Mouse (Mus musculus): ENCODE measurements at regions not wholly inside any gene's neighbourhood (a gene's known extent, or its start where the extent isn't known, plus 50 kb on each side); places are given as distances from the start of the nearest gene placed in this dataset.
A peak's percentile ranks its signal among the peaks of the same experiment; 100 is the strongest.

- TF ChIP-seq PAX5 (IDR thresholded peaks at IDR 0.05; ENCODE audit: low read length) = no peak
- no peak for TF ChIP-seq UBTF (IDR thresholded peaks at IDR 0.05; ENCODE audit: low read depth, low read length)
- no peak for TF ChIP-seq CHD2 (IDR thresholded peaks at IDR 0.05; ENCODE audit: low read length)
- no peak for TF ChIP-seq CHD1 (IDR thresholded peaks at IDR 0.05; ENCODE audit: low read depth, low read length)
- no peak for TF ChIP-seq JUND (conservative IDR thresholded peaks at IDR 0.05; ENCODE audit: low read depth, low read length)
- no peak for TF ChIP-seq USF1 (IDR thresholded peaks at IDR 0.05; ENCODE audit: low read depth, low read length)
- TF ChIP-seq IRF4 (IDR thresholded peaks at IDR 0.05; ENCODE audit: low read depth, low read length) = no peak
- no peak for TF ChIP-seq ZNF384 (IDR thresholded peaks at IDR 0.05; ENCODE audit: low read depth, low read length)
- no peak for TF ChIP-seq MEF2A (IDR thresholded peaks at IDR 0.05; ENCODE audit: borderline replicate concordance, low read depth, low read length)
- no peak for TF ChIP-seq POLR2A (IDR thresholded peaks at IDR 0.05; ENCODE audit: low read depth, low read length)
- no peak for TF ChIP-seq HCFC1 (IDR thresholded peaks at IDR 0.05; ENCODE audit: low read depth, low read length)
- H3K9ac ChIP-seq (ENCODE audit: insufficient read depth, low read depth) = no peak overlapping the region
- no peak overlapping the region for H3K27ac ChIP-seq (ENCODE audit: insufficient read depth, low read depth)
- H3K4me2 ChIP-seq (ENCODE audit: insufficient read depth, low read depth, poor library complexity, severe bottlenecking) = no peak overlapping the region
- no peaks in the 10 kb centered on the region for H3K36me3 ChIP-seq (replicated peaks in 1 of 2; ENCODE audit: control insufficient read depth in 1 of 2, insufficient read depth in 1 of 2, low read length in 1 of 2)
- dilution Hi-C loops (cut with MboI; ENCODE audit: extremely low pct_ligation_motif_present, extremely low pct_unique_long_range_greater_than_20kb, low sequenced_read_pairs) = no loop called here
- no peaks in the 10 kb centered on the region for H3K4me1 ChIP-seq (ENCODE audit: control insufficient read depth in 1 of 2, insufficient read depth in 2 of 2)
- peaks cover 1% of the 10 kb centered on the region for H3K27me3 ChIP-seq (replicated peaks)
- no peaks in the 10 kb centered on the region for H3K79me2 ChIP-seq (replicated peaks; ENCODE audit: control insufficient read depth, extremely low read depth, insufficient read depth, poor library complexity, severe bottlenecking)
- no peak overlapping the region for H3K4me3 ChIP-seq (replicated peaks in 1 of 3; ENCODE audit: low read depth in 2 of 3, low read length in 2 of 3, poor library complexity in 1 of 3)
- in situ Hi-C loops (cut with MboI; ENCODE audit: low pct_ligation_motif_present, low pct_unique_long_range_greater_than_20kb, low sequenced_read_pairs) = no loop called here
- DNase-seq (ENCODE audit: extremely low read depth) = no peak
- H3K9me3 ChIP-seq (replicated peaks; ENCODE audit: low read length) = no peaks in the 10 kb centered on the region
These were observed 320.6 kb upstream of the Zfp703 start for GRCm38 (mm10) chr8:26656310-26657075.

- Histone ChIP-seq H3K27ac (ENCODE audit: insufficient read depth, low read depth) (no peak overlapping the region), H3K4me2 (ENCODE audit: insufficient read depth, low read depth, poor library complexity, severe bottlenecking) (no peak overlapping the region), H3K9me3 (replicated peaks; ENCODE audit: low read length) (no peaks in the 10 kb centered on the region), H3K4me3 (replicated peaks in 1 of 3; ENCODE audit: low read depth in 2 of 3, low read length in 2 of 3, poor library complexity in 1 of 3) (no peak overlapping the region), H3K79me2 (replicated peaks; ENCODE audit: control insufficient read depth, extremely low read depth, insufficient read depth, poor library complexity, severe bottlenecking) (no peaks in the 10 kb centered on the region), H3K27me3 (replicated peaks) (no peaks in the 10 kb centered on the region), H3K9ac (ENCODE audit: insufficient read depth, low read depth) (no peak overlapping the region), H3K36me3 (replicated peaks in 1 of 2; ENCODE audit: control insufficient read depth in 1 of 2, insufficient read depth in 1 of 2, low read length in 1 of 2) (no peaks in the 10 kb centered on the region), H3K4me1 (ENCODE audit: control insufficient read depth in 1 of 2, insufficient read depth in 2 of 2) (no peaks in the 10 kb centered on the region)
- TF ChIP-seq JUND (conservative IDR thresholded peaks at IDR 0.05; ENCODE audit: low read depth, low read length) (no peak), NELFE (IDR thresholded peaks at IDR 0.05; ENCODE audit: low read depth, low read length) (no peak), NRF1 (IDR thresholded peaks at IDR 0.05; ENCODE audit: low read depth, low read length) (no peak), MYC (IDR thresholded peaks at IDR 0.05; ENCODE audit: low read depth, low read length) (no peak), RAD21 (IDR thresholded peaks at IDR 0.05; ENCODE audit: low read depth, low read length) (peak; percentile 40), MAFK (IDR thresholded peaks at IDR 0.05; ENCODE audit: insufficient replicate concordance, low read length) (no peak), USF2 (conservative IDR thresholded peaks at IDR 0.05; ENCODE audit: low read depth, low read length) (no peak), KAT2A (IDR thresholded peaks at IDR 0.05; ENCODE audit: insufficient replicate concordance, low read length) (no peak), MAZ (IDR thresholded peaks at IDR 0.05; ENCODE audit: low read depth, low read length) (no peak), RCOR1 (conservative IDR thresholded peaks at IDR 0.05; ENCODE audit: low read depth, low read length) (no peak), USF1 (IDR thresholded peaks at IDR 0.05; ENCODE audit: low read depth, low read length) (no peak), BHLHE40 (IDR thresholded peaks at IDR 0.05; ENCODE audit: low read depth, low read length) (no peak), CTCF (conservative IDR thresholded peaks at IDR 0.05 in 1 of 2, IDR thresholded peaks at IDR 0.05 in 1 of 2; ENCODE audit: low read depth in 2 of 2, low read length in 2 of 2) (peak; percentile 56 to 71), MXI1 (IDR thresholded peaks at IDR 0.05; ENCODE audit: low read depth, low read length) (no peak), SMC3 (IDR thresholded peaks at IDR 0.05; ENCODE audit: low read depth, low read length) (peak; percentile 42)
- dilution Hi-C loops (cut with MboI; ENCODE audit: extremely low pct_ligation_motif_present, extremely low pct_unique_long_range_greater_than_20kb, low sequenced_read_pairs) (no loop called here), in situ Hi-C loops (cut with MboI; ENCODE audit: low pct_ligation_motif_present, low pct_unique_long_range_greater_than_20kb, low sequenced_read_pairs) (no loop called here)
- DNase-seq (ENCODE audit: extremely low read depth) = peak; percentile 53
These were observed 317.7 kb upstream of the Zfp703 start for GRCm38 (mm10) chr8:26659381-26659780.
